ENCODE assay signal across 8 mouse cellular contexts in genomic region chr19:44387746-44388474, GRCm38 (mm10). TPM values are rescaled to one million over a fixed set of nuclear protein-coding genes. Genes with fewer than 3 reads are reported as not detected.
DNase-seq lines count a peak whose midpoint lies in the region; ATAC-seq and TF ChIP-seq lines count a peak whose summit lies in the region.

No protein-coding gene starts in this region.

- H3K36me3 ChIP-seq in kidney, embryonic 16.5 days (ENCODE audit: insufficient read depth, low read length): no peaks in the 10 kb centered on the region
- H3K36me3 ChIP-seq in heart, embryonic 16.5 days (ENCODE audit: control insufficient read depth, insufficient read depth): no peaks in the 10 kb centered on the region
- H3K36me3 ChIP-seq in liver, embryonic 15.5 days (replicated peaks): no peaks in the 10 kb centered on the region

- TF ChIP-seq CTCF in bone marrow, adult 2 months (IDR thresholded peaks at IDR 0.05; ENCODE audit: control insufficient read depth, insufficient read depth, low read length): no peak

- TF ChIP-seq POLR2A in bone marrow, adult 2 months (IDR thresholded peaks at IDR 0.05; ENCODE audit: borderline replicate concordance, control insufficient read depth, low read depth, low read length): no peak

- H3K4me2 ChIP-seq in kidney, embryonic 16.5 days (replicated peaks; ENCODE audit: low read depth, low read length): peak overlapping the region; percentile 79
- peak overlapping the region; percentile 81 for H3K4me2 ChIP-seq in heart, embryonic 16.5 days (ENCODE audit: low read depth, low read length)
- peak overlapping the region; percentile 92 for H3K4me2 ChIP-seq in liver, embryonic 15.5 days

- DNase-seq in kidney, adult 9 months: no peak
- DNase-seq in frontal cortex, postnatal 10 days (ENCODE audit: low spot score in 2 of 2): no peak
- no peak for DNase-seq in cerebellum, postnatal 25 days
- DNase-seq in spleen, adult 12 weeks (ENCODE audit: low spot score): no peak

- ATAC-seq in kidney, embryonic 16.5 days (ENCODE audit: low FRiP score, low TSS enrichment): peak; percentile 3; the same call in 1 of the 2 replicates
- ATAC-seq in heart, embryonic 16.5 days (replicated peaks; ENCODE audit: extremely low read depth, insufficient read depth, low FRiP score): no peak
- ATAC-seq in liver, embryonic 15.5 days (ENCODE audit: insufficient read depth): peak; percentile 7; the same call in 1 of the 2 replicates

- peak overlapping the region; percentile 63 for H3K4me3 ChIP-seq in kidney, embryonic 16.5 days (ENCODE audit: low read length)
- peak overlapping the region; percentile 78 for H3K4me3 ChIP-seq in bone marrow, adult 2 months (replicated peaks; ENCODE audit: control insufficient read depth, low read depth, low read length)
- H3K4me3 ChIP-seq in heart, embryonic 16.5 days (ENCODE audit: low read length): peak overlapping the region; percentile 63
- H3K4me3 ChIP-seq in liver, embryonic 15.5 days (replicated peaks): peak overlapping the region; percentile 64

- H3K9me3 ChIP-seq in kidney, embryonic 16.5 days (ENCODE audit: low read length): no peaks in the 10 kb centered on the region
- no peaks in the 10 kb centered on the region for H3K9me3 ChIP-seq in heart, embryonic 16.5 days (replicated peaks; ENCODE audit: control insufficient read depth, low read length)
- no peaks in the 10 kb centered on the region for H3K9me3 ChIP-seq in liver, embryonic 15.5 days (replicated peaks)

- WGBS in kidney, embryonic 16.5 days: 29% methylated on average over 19 of the region's 19 CpGs
- WGBS in bone marrow, adult 2 months: 18% methylated on average over 19 of the region's 19 CpGs
- WGBS in heart, embryonic 16.5 days: 13% methylated on average over 19 of the region's 19 CpGs
- 14% methylated on average over 19 of the region's 19 CpGs for WGBS in liver, embryonic 15.5 days (ENCODE audit: insufficient replicate concordance)

- H3K27me3 ChIP-seq in kidney, embryonic 16.5 days (ENCODE audit: insufficient read depth, low read length): no peaks in the 10 kb centered on the region
- no peaks in the 10 kb centered on the region for H3K27me3 ChIP-seq in heart, embryonic 16.5 days (ENCODE audit: control insufficient read depth, insufficient read depth, low read length)
- no peaks in the 10 kb centered on the region for H3K27me3 ChIP-seq in liver, embryonic 15.5 days

- H3K4me1 ChIP-seq in kidney, embryonic 16.5 days (ENCODE audit: insufficient read depth, low read length): peaks cover 10% of the 10 kb centered on the region
- H3K4me1 ChIP-seq in bone marrow, adult 2 months (ENCODE audit: control insufficient read depth, insufficient read depth, low read length): peaks cover 2% of the 10 kb centered on the region; the same call in 1 of the 2 replicates
- peaks cover 15% of the 10 kb centered on the region for H3K4me1 ChIP-seq in heart, embryonic 16.5 days (ENCODE audit: control insufficient read depth, insufficient read depth, low read length)
- peaks cover 77% of the 10 kb centered on the region for H3K4me1 ChIP-seq in liver, embryonic 15.5 days (replicated peaks)

- peak overlapping the region; percentile 81 for H3K27ac ChIP-seq in kidney, embryonic 16.5 days (ENCODE audit: low read length)
- peak overlapping the region; percentile 90 for H3K27ac ChIP-seq in bone marrow, adult 2 months (ENCODE audit: control insufficient read depth, insufficient read depth, low read depth, low read length, poor library complexity)
- peak overlapping the region; percentile 91 for H3K27ac ChIP-seq in heart, embryonic 16.5 days (ENCODE audit: low read length)
- peak overlapping the region; percentile 94 for H3K27ac ChIP-seq in liver, embryonic 15.5 days (replicated peaks)

- peak overlapping the region; percentile 72 for H3K9ac ChIP-seq in kidney, embryonic 16.5 days (replicated peaks; ENCODE audit: low read length)
- H3K9ac ChIP-seq in heart, embryonic 16.5 days (ENCODE audit: low read length): peak overlapping the region; percentile 76
- peak overlapping the region; percentile 65 for H3K9ac ChIP-seq in liver, embryonic 15.5 days

RNA-seq across cellular contexts. Expression of gene Scd1, which starts 19.8 kb away (rescaled TPM):
- polyA plus RNA-seq in kidney, embryonic 16.5 days (2015; fragmentation: Nextera tagmentation; extraction: Ambion mirVana): 3.1 and 3.3 TPM in 2 replicates
- 29.4 and 37.4 TPM in 2 replicates for polyA plus RNA-seq in bone marrow, adult 2 months (2011; ENCODE audit: insufficient read depth, insufficient read length, low replicate concordance, missing spikeins)
- polyA plus RNA-seq in heart, embryonic 16.5 days (2015; fragmentation: Nextera tagmentation; extraction: Ambion mirVana): 1.1 and 1.2 TPM in 2 replicates
- polyA plus RNA-seq in liver, embryonic 15.5 days (2015; fragmentation: Nextera tagmentation; extraction: Ambion mirVana): 17.6 and 17.8 TPM in 2 replicates

RNA-seq across cellular contexts. Expression of gene Scd4, which starts 55.0 kb away (rescaled TPM):
- 0.12 and 0.17 TPM in 2 replicates for polyA plus RNA-seq in kidney, embryonic 16.5 days (2015; fragmentation: Nextera tagmentation; extraction: Ambion mirVana)
- polyA plus RNA-seq in bone marrow, adult 2 months (2011; ENCODE audit: insufficient read depth, insufficient read length, low replicate concordance, missing spikeins): not detected in 2 replicates
- polyA plus RNA-seq in heart, embryonic 16.5 days (2015; fragmentation: Nextera tagmentation; extraction: Ambion mirVana): 4.4 and 4.8 TPM in 2 replicates
- polyA plus RNA-seq in liver, embryonic 15.5 days (2015; fragmentation: Nextera tagmentation; extraction: Ambion mirVana): 0.03 TPM in 1 of 2 replicates, not detected in the other
